Mouse (Mus musculus): ENCODE data around the gene Klk1b4. TPM values are rescaled to one million over a fixed set of nuclear protein-coding genes. Genes with fewer than 3 reads are reported as not detected.
"Not testable (repeated sequence)": the region's sequence is repeated elsewhere in the genome, so short reads cannot be mapped to it uniquely, and the experiment has no call there.

Klk1b4 gene
- not detected in 2 replicates for polyA plus RNA-seq (2014; fragmentation: Nextera tagmentation; extraction: Ambion mirVana)

DNA sequence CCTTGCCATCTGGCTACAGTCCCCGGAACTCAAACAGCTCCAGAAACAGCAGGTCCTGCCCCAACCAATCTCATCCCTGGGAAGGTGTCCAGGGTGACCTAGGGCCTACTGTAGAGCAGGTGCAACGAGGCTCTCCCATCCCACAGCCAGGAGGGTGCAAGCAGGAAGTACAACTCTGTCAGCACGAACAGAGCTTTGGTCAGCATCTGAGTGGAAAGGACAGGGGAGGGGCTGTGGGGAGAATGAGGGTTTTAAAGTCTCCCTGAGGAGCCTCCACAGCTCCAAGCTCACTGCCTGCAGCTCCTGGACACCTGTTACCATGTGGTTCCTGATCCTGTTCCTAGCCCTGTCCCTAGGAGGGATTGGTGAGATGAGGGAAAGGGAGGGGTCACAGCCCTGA is at the start of gene Klk1b4:
TSS of gene Klk1b4 (plus strand) at position 301 of the 400 bp plus-strand sequence.
- not testable (repeated sequence) for H3K27me3 ChIP-seq (ENCODE audit: control insufficient read depth, insufficient read depth, low read length); H3K4me1 ChIP-seq (ENCODE audit: control insufficient read depth, insufficient read depth, low read length); H3K9ac ChIP-seq (ENCODE audit: low read length); H3K9me3 ChIP-seq (ENCODE audit: control insufficient read depth, low read length); H3K36me3 ChIP-seq (ENCODE audit: control insufficient read depth, insufficient read depth, low read length); H3K4me2 ChIP-seq; H3K4me3 ChIP-seq (ENCODE audit: low read depth, low read length); H3K27ac ChIP-seq (ENCODE audit: low read depth, low read length); ATAC-seq (ENCODE audit: low FRiP score); DNase-seq (ENCODE audit: low spot score, missing footprints)
- 56% methylated on average over 3 of the region's 3 CpGs for WGBS

DNA sequence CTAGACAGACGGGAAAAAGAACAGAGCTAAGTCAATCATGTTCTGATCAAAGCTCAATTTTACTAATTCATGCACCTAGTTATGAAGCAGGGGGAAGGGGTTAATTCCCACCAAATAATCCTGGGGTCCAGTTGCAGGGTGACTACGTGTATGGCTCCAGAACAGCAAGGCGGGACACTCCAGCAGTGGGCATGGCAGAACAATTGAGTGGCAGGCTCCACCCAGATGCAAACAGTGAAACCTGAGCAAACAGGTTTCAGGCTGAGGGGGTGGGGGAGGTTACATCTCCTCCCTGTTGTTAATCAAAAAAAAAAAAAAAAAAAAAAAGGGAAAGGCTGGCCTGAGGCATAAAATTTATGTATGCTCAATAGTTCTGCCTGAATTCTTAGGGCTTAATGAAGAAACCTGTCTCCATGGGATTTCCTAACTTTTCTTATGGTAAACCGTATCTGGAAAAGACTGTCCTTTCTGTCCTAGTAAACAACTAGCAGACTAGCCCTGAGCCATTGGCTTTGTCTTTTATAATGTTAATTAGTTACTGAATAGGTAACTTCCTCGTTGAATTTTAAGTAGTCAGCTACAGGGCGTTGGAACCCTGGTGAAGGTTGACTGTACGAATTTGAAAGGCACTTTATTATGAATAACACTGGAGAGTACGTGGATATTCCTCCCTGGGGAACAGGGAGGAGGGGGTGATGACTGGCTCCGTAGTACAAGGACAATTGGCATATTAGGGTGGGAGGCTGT is 27.8 kb upstream of the Klk1b4 start:
- H3K4me2 ChIP-seq: no peak overlapping the region
- no peak for DNase-seq (ENCODE audit: low spot score, missing footprints)
- no peak overlapping the region for H3K4me3 ChIP-seq (ENCODE audit: low read depth, low read length)
- no peaks in the 10 kb centered on the region for H3K36me3 ChIP-seq (ENCODE audit: control insufficient read depth, insufficient read depth, low read length)
- 68% methylated on average over 9 of the region's 9 CpGs for WGBS
- no peak overlapping the region for H3K9ac ChIP-seq (ENCODE audit: low read length)
- no peak overlapping the region for H3K27ac ChIP-seq (ENCODE audit: low read depth, low read length)
- ATAC-seq (ENCODE audit: low FRiP score): no peak
- H3K9me3 ChIP-seq (ENCODE audit: control insufficient read depth, low read length): no peaks in the 10 kb centered on the region
- no peaks in the 10 kb centered on the region for H3K27me3 ChIP-seq (ENCODE audit: control insufficient read depth, insufficient read depth, low read length)
- no peaks in the 10 kb centered on the region for H3K4me1 ChIP-seq (ENCODE audit: control insufficient read depth, insufficient read depth, low read length)

DNA sequence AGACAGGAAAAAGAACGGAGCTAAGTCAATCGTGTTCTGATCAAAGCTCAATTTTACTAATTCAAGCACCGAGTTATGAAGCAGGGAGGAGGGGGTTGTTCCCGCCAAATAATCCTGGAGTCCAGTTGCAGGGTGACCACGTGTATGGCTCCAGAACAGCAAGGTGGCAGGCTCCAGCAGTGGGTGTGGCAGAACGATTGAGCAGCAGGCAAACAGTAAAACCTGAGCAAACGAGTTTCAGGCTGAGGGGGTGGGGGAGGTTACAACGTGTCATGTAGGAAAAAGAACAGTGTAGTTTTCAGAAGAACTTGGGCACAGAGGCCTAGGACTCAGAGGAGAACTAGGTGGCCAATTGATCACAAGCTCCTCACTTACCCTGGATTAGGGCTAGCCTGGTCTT is 20.7 kb upstream of the Klk1b4 start:
- not testable (repeated sequence) for H3K4me1 ChIP-seq (ENCODE audit: control insufficient read depth, insufficient read depth, low read length); H3K4me2 ChIP-seq; DNase-seq (ENCODE audit: low spot score, missing footprints); H3K36me3 ChIP-seq (ENCODE audit: control insufficient read depth, insufficient read depth, low read length); ATAC-seq (ENCODE audit: low FRiP score); H3K9me3 ChIP-seq (ENCODE audit: control insufficient read depth, low read length); H3K4me3 ChIP-seq (ENCODE audit: low read depth, low read length); H3K27me3 ChIP-seq (ENCODE audit: control insufficient read depth, insufficient read depth, low read length); H3K9ac ChIP-seq (ENCODE audit: low read length); H3K27ac ChIP-seq (ENCODE audit: low read depth, low read length)
- WGBS: 74% methylated on average over 8 of the region's 8 CpGs

DNA sequence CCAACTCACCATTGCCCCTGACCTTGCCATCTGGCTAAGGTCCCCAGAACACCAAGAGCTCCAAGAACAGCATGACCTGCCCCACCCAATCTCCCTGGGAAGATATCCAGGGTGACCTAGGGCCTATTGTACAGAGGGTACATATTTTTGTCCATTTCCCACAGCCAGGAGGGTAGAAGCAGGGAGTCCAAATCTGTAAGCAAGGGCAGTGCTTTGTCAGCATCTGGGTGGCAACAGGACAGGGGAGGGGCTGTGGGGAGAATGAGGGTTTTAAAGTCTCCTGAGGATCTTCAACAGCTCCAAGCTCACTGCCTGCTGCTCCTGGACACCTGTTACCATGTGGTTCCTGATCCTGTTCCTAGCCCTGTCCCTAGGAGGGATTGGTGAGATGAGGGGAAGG is 19.3 kb upstream of the Klk1b4 start, which contains the start of gene Klk1b24:
TSS of gene Klk1b24 (plus strand) at position 301 of the 400 bp plus-strand sequence.
- not testable (repeated sequence) for DNase-seq (ENCODE audit: low spot score, missing footprints); H3K36me3 ChIP-seq (ENCODE audit: control insufficient read depth, insufficient read depth, low read length); H3K27ac ChIP-seq (ENCODE audit: low read depth, low read length); H3K4me3 ChIP-seq (ENCODE audit: low read depth, low read length); H3K4me2 ChIP-seq; H3K9ac ChIP-seq (ENCODE audit: low read length); H3K27me3 ChIP-seq (ENCODE audit: control insufficient read depth, insufficient read depth, low read length); H3K9me3 ChIP-seq (ENCODE audit: control insufficient read depth, low read length); ATAC-seq (ENCODE audit: low FRiP score); H3K4me1 ChIP-seq (ENCODE audit: control insufficient read depth, insufficient read depth, low read length)

DNA sequence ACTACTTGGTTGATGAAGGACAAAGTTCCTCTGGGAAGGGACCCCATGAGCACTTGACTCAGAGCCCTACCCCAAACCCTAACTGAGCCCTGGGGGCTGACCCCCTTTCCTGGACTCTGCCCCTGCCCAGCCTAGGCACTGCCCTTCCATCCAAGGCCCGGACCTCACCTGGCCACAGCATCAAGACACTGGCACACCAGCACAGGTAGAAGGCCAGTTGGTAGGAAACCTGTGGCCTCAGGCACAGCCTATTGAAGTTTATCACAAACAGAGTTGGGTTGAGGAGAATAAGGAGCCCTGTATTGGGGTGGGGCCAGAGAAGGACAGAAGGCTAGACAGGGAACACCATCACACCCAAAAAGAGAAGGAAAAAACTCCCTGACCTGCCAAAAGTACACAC is 13.8 kb upstream of the Klk1b4 start:
- not testable (repeated sequence) for H3K27ac ChIP-seq (ENCODE audit: low read depth, low read length); ATAC-seq (ENCODE audit: low FRiP score); H3K9me3 ChIP-seq (ENCODE audit: control insufficient read depth, low read length); H3K4me2 ChIP-seq; H3K27me3 ChIP-seq (ENCODE audit: control insufficient read depth, insufficient read depth, low read length); DNase-seq (ENCODE audit: low spot score, missing footprints); H3K4me1 ChIP-seq (ENCODE audit: control insufficient read depth, insufficient read depth, low read length); H3K4me3 ChIP-seq (ENCODE audit: low read depth, low read length); H3K36me3 ChIP-seq (ENCODE audit: control insufficient read depth, insufficient read depth, low read length); H3K9ac ChIP-seq (ENCODE audit: low read length)
- 90% methylated on average over 1 of the region's 1 CpGs for WGBS

DNA sequence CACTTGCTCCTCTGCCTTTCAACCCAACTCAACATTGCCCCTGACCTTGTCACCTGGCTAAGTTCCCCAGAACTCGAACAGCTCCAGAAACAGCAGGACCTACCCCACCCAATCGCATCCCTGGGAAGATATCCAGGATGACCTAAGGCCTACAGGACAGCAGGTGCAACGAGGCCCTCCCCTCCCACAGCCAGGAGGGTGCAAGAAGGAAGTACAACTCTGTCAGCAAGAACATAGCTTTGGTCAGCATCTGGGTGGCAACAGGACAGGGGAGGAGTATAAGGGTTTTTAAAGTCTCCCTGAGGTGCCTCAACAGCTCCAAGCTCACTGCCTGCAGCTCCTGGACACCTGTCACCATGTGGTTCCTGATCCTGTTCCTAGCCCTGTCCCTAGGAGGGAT is 9.3 kb upstream of the Klk1b4 start, which contains the start of gene Klk1b3:
TSS of gene Klk1b3 (plus strand) at position 301 of the 400 bp plus-strand sequence.
- Histone ChIP-seq H3K4me3 (ENCODE audit: low read depth, low read length) (no peak within 1 kb of the TSS), H3K36me3 (ENCODE audit: control insufficient read depth, insufficient read depth, low read length) (no peaks in the 10 kb centered on the region), H3K4me2 (no peak within 1 kb of the TSS), H3K9me3 (ENCODE audit: control insufficient read depth, low read length) (no peaks in the 10 kb centered on the region), H3K27me3 (ENCODE audit: control insufficient read depth, insufficient read depth, low read length) (no peaks in the 10 kb centered on the region), H3K9ac (ENCODE audit: low read length) (no peak within 1 kb of the TSS), H3K27ac (ENCODE audit: low read depth, low read length) (no peak within 1 kb of the TSS), H3K4me1 (ENCODE audit: control insufficient read depth, insufficient read depth, low read length) (no peaks in the 10 kb centered on the region)
- WGBS: 61% methylated on average over 3 of the region's 3 CpGs
- ATAC-seq (ENCODE audit: low FRiP score) (no peak), DNase-seq (ENCODE audit: low spot score, missing footprints) (no peak)

DNA sequence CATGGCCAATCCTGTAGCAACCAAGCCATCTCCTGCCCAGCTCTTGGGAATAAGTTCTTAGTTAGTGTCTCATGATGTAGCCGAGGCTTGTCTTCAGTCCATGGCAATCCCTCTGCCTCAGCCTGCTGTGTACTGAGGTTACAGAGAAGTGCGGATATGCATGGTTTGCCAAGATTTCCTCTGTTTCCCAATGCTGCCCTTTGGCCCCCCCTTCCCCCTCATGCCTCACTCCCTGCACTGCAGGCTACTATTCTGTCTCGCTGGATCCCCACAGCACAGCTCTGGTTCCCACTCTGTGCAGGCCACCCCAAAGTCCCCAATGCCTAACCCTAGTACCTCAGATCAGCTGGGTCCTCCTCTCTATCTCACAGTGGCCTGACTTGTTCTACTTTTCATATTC is 1.1 kb downstream of the Klk1b4 start:
- DNase-seq (ENCODE audit: low spot score, missing footprints) (no peak), ATAC-seq (ENCODE audit: low FRiP score) (no peak)
- Histone ChIP-seq H3K4me1 (ENCODE audit: control insufficient read depth, insufficient read depth, low read length) (no peaks in the 10 kb centered on the region), H3K27me3 (ENCODE audit: control insufficient read depth, insufficient read depth, low read length) (no peaks in the 10 kb centered on the region), H3K9ac (ENCODE audit: low read length) (no peak overlapping the region), H3K36me3 (ENCODE audit: control insufficient read depth, insufficient read depth, low read length) (no peaks in the 10 kb centered on the region), H3K4me3 (ENCODE audit: low read depth, low read length) (no peak overlapping the region), H3K9me3 (ENCODE audit: control insufficient read depth, low read length) (no peaks in the 10 kb centered on the region), H3K4me2 (no peak overlapping the region), H3K27ac (ENCODE audit: low read depth, low read length) (no peak overlapping the region)
- WGBS: 69% methylated on average over 3 of the region's 3 CpGs

DNA sequence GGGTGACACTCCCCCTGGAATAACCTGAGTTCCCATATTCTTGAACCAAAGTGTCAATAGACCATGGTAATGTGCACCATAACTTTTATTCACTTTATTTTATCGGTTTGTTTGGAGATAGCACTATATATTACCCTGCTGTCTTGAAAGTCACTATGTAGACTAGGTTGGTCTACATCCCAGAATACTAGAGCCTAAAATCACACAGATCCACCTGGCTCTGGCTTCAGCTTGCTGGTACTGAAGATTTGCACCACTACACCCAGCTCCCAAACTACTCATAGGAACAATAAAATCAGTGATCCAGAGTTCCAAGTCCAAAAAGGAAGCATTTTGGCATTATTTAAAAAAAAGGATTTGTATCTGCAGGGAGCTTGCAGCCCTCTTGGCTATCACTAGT is 8.4 kb downstream of the Klk1b4 start, which contains the start of gene Klk1b5:
TSS of gene Klk1b5 (plus strand) at position 301 of the 400 bp plus-strand sequence.
- no peak within 1 kb of the TSS for H3K27ac ChIP-seq (ENCODE audit: low read depth, low read length)
- whole genome bisulfite sequencing: 94% methylated on average over 1 of the region's 1 CpGs

DNA sequence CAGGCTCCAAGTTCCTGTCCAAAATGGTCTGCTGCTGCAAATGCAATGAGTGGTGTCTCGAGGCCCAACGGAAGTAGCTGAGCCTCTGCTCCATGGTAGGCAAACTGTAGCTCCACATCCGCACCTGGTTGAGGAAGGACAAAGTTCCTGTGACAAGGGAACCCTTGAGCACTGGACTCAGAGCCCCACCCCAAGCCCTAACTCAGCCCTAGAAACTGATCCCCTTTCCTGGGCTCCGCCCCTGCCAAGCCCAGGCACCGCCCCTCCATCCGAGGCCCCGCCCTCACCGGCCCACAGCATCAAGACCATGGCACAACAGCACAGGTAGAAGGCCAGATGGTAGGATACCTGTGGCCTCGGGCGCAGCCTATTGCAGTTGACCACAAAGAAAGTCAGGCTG is 14.4 kb downstream of the Klk1b4 start:
- H3K27me3 ChIP-seq (ENCODE audit: control insufficient read depth, insufficient read depth, low read length); H3K4me2 ChIP-seq; H3K9ac ChIP-seq (ENCODE audit: low read length); H3K36me3 ChIP-seq (ENCODE audit: control insufficient read depth, insufficient read depth, low read length); H3K4me1 ChIP-seq (ENCODE audit: control insufficient read depth, insufficient read depth, low read length); H3K9me3 ChIP-seq (ENCODE audit: control insufficient read depth, low read length); ATAC-seq (ENCODE audit: low FRiP score); H3K4me3 ChIP-seq (ENCODE audit: low read depth, low read length); H3K27ac ChIP-seq (ENCODE audit: low read depth, low read length); DNase-seq (ENCODE audit: low spot score, missing footprints): not testable (repeated sequence)
- WGBS: 74% methylated on average over 8 of the region's 10 CpGs

More for the DNA sequence above, 8.4 kb downstream of the Klk1b4 start, which contains the start of gene Klk1b5:
- H3K9ac ChIP-seq (ENCODE audit: low read length): no peak within 1 kb of the TSS
- no peak for ATAC-seq (ENCODE audit: low FRiP score)
- H3K4me3 ChIP-seq (ENCODE audit: low read depth, low read length): no peak within 1 kb of the TSS
- no peaks in the 10 kb centered on the region for H3K27me3 ChIP-seq (ENCODE audit: control insufficient read depth, insufficient read depth, low read length)
- no peaks in the 10 kb centered on the region for H3K9me3 ChIP-seq (ENCODE audit: control insufficient read depth, low read length)
- DNase-seq (ENCODE audit: low spot score, missing footprints): no peak
- no peaks in the 10 kb centered on the region for H3K4me1 ChIP-seq (ENCODE audit: control insufficient read depth, insufficient read depth, low read length)
- H3K36me3 ChIP-seq (ENCODE audit: control insufficient read depth, insufficient read depth, low read length): no peaks in the 10 kb centered on the region
- H3K4me2 ChIP-seq: no peak within 1 kb of the TSS
